Mouse (Mus musculus) layer of hippocampus, postnatal 36 days (tissue): Measurements from ENCODE around the gene Gpalpp1. TPM values are rescaled to one million over a fixed set of nuclear protein-coding genes. Genes with fewer than 3 reads are reported as not detected.

Source experiments
- total RNA-seq, 2 experiments: library from RNA; stranded (reverse); gene quantifications; 2 replicates each; pipeline ENCODE4 v1.2.3; 2021

Gene Gpalpp1
- total RNA-seq, 2 experiments from 2014 or later: 24.3 to 24.6 TPM

Other genes starting within 250 kb of the Gpalpp1 start
- gene Kctd4, start 155.8 kb downstream of the Gpalpp1 start, total RNA-seq: 10 to 100 TPM; 61.2 to 64.4 TPM
- 10 to 100 TPM; 20.6 to 20.7 TPM for gene Gtf2f2, start 99.9 kb downstream of the Gpalpp1 start, total RNA-seq
- 1 to 10 TPM; 8.1 to 9.1 TPM for gene Nufip1, start 131 bp upstream of the Gpalpp1 start, total RNA-seq